34 mouse cellular contexts compared by ENCODE assay signal in genomic region chr3:153897216-153897615, GRCm38 (mm10). TPM values are rescaled to one million over a fixed set of nuclear protein-coding genes. Genes with fewer than 3 reads are reported as not detected.
A peak's percentile ranks its signal among the peaks of the same experiment; 100 is the strongest.
DNase-seq lines count a peak whose midpoint lies in the region; ATAC-seq and TF ChIP-seq lines count a peak whose summit lies in the region.
"Had no signal": no experiment of that assay in that cellular context is flagged by ENCODE, and none has a peak within 500 bp of the region (broad histone marks: within the 10 kb centered on the region; RNA-seq: fewer than 3 reads in every experiment).

No protein-coding gene starts in this region.

- no peaks in the 10 kb centered on the region for H3K36me3 ChIP-seq in thymus, adult 2 months (ENCODE audit: control insufficient read depth, insufficient read depth, low read length)
- H3K36me3 ChIP-seq in midbrain, embryonic 16.5 days (ENCODE audit: control insufficient read depth, insufficient read depth, low read length) = no peaks in the 10 kb centered on the region
- H3K36me3 ChIP-seq in heart, embryonic 10.5 days = no peaks in the 10 kb centered on the region
- H3K36me3 ChIP-seq: embryonic facial prominence, embryonic 13.5 days; heart, embryonic 12.5 days; liver, embryonic 13.5 days; midbrain, embryonic 10.5 days had no signal

- H3K27ac ChIP-seq in thymus, adult 2 months (ENCODE audit: control insufficient read depth, insufficient read depth, low read length) = no peak overlapping the region
- no peak overlapping the region for H3K27ac ChIP-seq in midbrain, embryonic 16.5 days (ENCODE audit: low read length)
- no peak overlapping the region for H3K27ac ChIP-seq in heart, embryonic 10.5 days
- H3K27ac ChIP-seq: embryonic facial prominence, embryonic 13.5 days; layer of hippocampus, adult 2 months; liver, embryonic 13.5 days; midbrain, embryonic 10.5 days had no signal

- no peak for TF ChIP-seq POLR2A in thymus, adult 2 months (IDR thresholded peaks at IDR 0.05; ENCODE audit: control insufficient read depth, extremely low read depth, insufficient read depth, low read length, poor library complexity)

- no peaks in the 10 kb centered on the region for H3K9me3 ChIP-seq in midbrain, embryonic 16.5 days (replicated peaks; ENCODE audit: control insufficient read depth, low read length, poor library complexity, severe bottlenecking)
- H3K9me3 ChIP-seq in heart, embryonic 10.5 days = no peaks in the 10 kb centered on the region
- H3K9me3 ChIP-seq: embryonic facial prominence, embryonic 13.5 days; heart, embryonic 12.5 days; liver, embryonic 13.5 days; midbrain, embryonic 10.5 days had no signal

- H3K4me2 ChIP-seq in midbrain, embryonic 16.5 days (ENCODE audit: low read length) = no peak overlapping the region
- H3K4me2 ChIP-seq: embryonic facial prominence, embryonic 13.5 days; heart, embryonic 12.5 days; liver, embryonic 13.5 days had no signal

- ATAC-seq in hematopoietic stem cell, adult 5-6 weeks (replicated peaks in 1 of 2; ENCODE audit: insufficient read depth in 1 of 2, low FRiP score in 2 of 2, low TSS enrichment in 1 of 2, low read depth in 1 of 2, poor library complexity in 2 of 2, severe bottlenecking in 2 of 2) = peak; percentile 46 to 52; a peak in 3 of 4 replicates
- ATAC-seq in midbrain, embryonic 16.5 days = no peak
- ATAC-seq: forebrain, postnatal 0 days; hindbrain, embryonic 16.5 days; lung, postnatal 0 days; Patski had no signal

- no peak for TF ChIP-seq CTCF in thymus, adult 2 months (IDR thresholded peaks at IDR 0.05; ENCODE audit: borderline replicate concordance, control insufficient read depth, extremely low read depth, insufficient read depth, low read length, poor library complexity)

- no peaks in the 10 kb centered on the region for H3K27me3 ChIP-seq in thymus, adult 2 months (ENCODE audit: control insufficient read depth, insufficient read depth, low read length)
- no peaks in the 10 kb centered on the region for H3K27me3 ChIP-seq in midbrain, embryonic 16.5 days (ENCODE audit: control insufficient read depth, insufficient read depth, low read depth, low read length)
- H3K27me3 ChIP-seq in heart, embryonic 10.5 days (ENCODE audit: insufficient read depth, poor library complexity, severe bottlenecking) = no peaks in the 10 kb centered on the region
- H3K27me3 ChIP-seq: embryonic facial prominence, embryonic 13.5 days; heart, embryonic 12.5 days; liver, embryonic 13.5 days; Patski had no signal

- 17% methylated on average over 6 of the region's 6 CpGs for WGBS in thymus, adult 2 months
- WGBS in midbrain, embryonic 16.5 days = 76% methylated on average over 6 of the region's 6 CpGs
- WGBS in heart, embryonic 10.5 days = 57% methylated on average over 6 of the region's 6 CpGs

- DNase-seq in T-cell, adult 2 months (ENCODE audit: low spot score) = peak; percentile 17
- peak; percentile 36 for DNase-seq in thymus, adult 2 months
- DNase-seq in thymus, postnatal 36 days = peak; percentile 37 to 55
- DNase-seq in embryo, embryonic 9.5 days (ENCODE audit: extremely low spot score) = no peak
- DNase-seq in heart, embryonic 10.5 days (ENCODE audit: low spot score) = no peak
- no peak for DNase-seq in retina, postnatal 1 day
- DNase-seq: adrenal gland, postnatal 36 days; cerebellum, adult 2 months; cerebellum, postnatal 25 days; forebrain, postnatal 0 days; heart, postnatal 4 days; kidney, adult 2 months; kidney, postnatal 36 days; liver, embryonic 13.5 days; lung, adult 18-20 months; lung, postnatal 4 days; right cerebral cortex, postnatal 14 days had no signal

- peaks cover 27% of the 10 kb centered on the region for H3K4me1 ChIP-seq in thymus, adult 2 months (replicated peaks; ENCODE audit: control insufficient read depth, insufficient read depth, low read length)
- no peaks in the 10 kb centered on the region for H3K4me1 ChIP-seq in midbrain, embryonic 16.5 days (ENCODE audit: control insufficient read depth, insufficient read depth, low read length)
- H3K4me1 ChIP-seq in heart, embryonic 10.5 days = no peaks in the 10 kb centered on the region
- H3K4me1 ChIP-seq: embryonic facial prominence, embryonic 13.5 days; midbrain, embryonic 10.5 days had no signal

- H3K4me3 ChIP-seq in thymus, adult 2 months (ENCODE audit: control insufficient read depth, insufficient read depth, low read length) = no peak overlapping the region
- H3K4me3 ChIP-seq in midbrain, embryonic 16.5 days (ENCODE audit: low read depth, low read length) = no peak overlapping the region
- H3K4me3 ChIP-seq in heart, embryonic 10.5 days = no peak overlapping the region
- H3K4me3 ChIP-seq: embryonic facial prominence, embryonic 13.5 days; erythroblast, embryonic 14.5 days; heart, embryonic 12.5 days; layer of hippocampus, adult 2 months; liver, embryonic 13.5 days; midbrain, embryonic 10.5 days; myocyte had no signal

- no peak overlapping the region for H3K9ac ChIP-seq in midbrain, embryonic 16.5 days (ENCODE audit: low read depth, low read length)
- H3K9ac ChIP-seq: embryonic facial prominence, embryonic 13.5 days; forebrain, postnatal 0 days; heart, embryonic 12.5 days; liver, embryonic 13.5 days had no signal

RNA-seq across cellular contexts. Expression of gene Msh4, which starts 8.7 kb away (rescaled TPM):
- 0.20 and 0.44 TPM in 2 replicates for total RNA-seq in hematopoietic stem cell, adult 5-6 weeks (2017)
- 0.18 and 0.23 TPM in 2 replicates for polyA plus RNA-seq in thymus, adult 2 months (2012; rRNA removed)
- 0.15 and 0.32 TPM in 2 replicates for polyA plus RNA-seq in midbrain, embryonic 16.5 days (2015; fragmentation: Nextera tagmentation; extraction: Ambion mirVana)
- 0.09 and 0.11 TPM in 2 replicates for polyA plus RNA-seq in heart, embryonic 10.5 days (2016; fragmentation: Nextera tagmentation; extraction: Ambion mirVana)
- total RNA-seq: adrenal gland, adult 18-20 months had no signal
- polyA plus RNA-seq: erythroblast, embryonic 14.5 days had no signal

RNA-seq across cellular contexts. Expression of gene Rabggtb, which starts 15.6 kb away (rescaled TPM):
- 138 and 151 TPM in 2 replicates for total RNA-seq in hematopoietic stem cell, adult 5-6 weeks (2017)
- 67.2 and 81.7 TPM in 2 replicates for polyA plus RNA-seq in thymus, adult 2 months (2012; rRNA removed)
- polyA plus RNA-seq in midbrain, embryonic 16.5 days (2015; fragmentation: Nextera tagmentation; extraction: Ambion mirVana) = 49.3 and 56.5 TPM in 2 replicates
- polyA plus RNA-seq in heart, embryonic 10.5 days (2016; fragmentation: Nextera tagmentation; extraction: Ambion mirVana) = 56.8 and 57.2 TPM in 2 replicates

RNA-seq across cellular contexts. Expression of gene Acadm, which starts 47.2 kb away (rescaled TPM):
- total RNA-seq in hematopoietic stem cell, adult 5-6 weeks (2017) = 359 and 587 TPM in 2 replicates
- 53.6 and 69.1 TPM in 2 replicates for polyA plus RNA-seq in thymus, adult 2 months (2012; rRNA removed)
- 56.7 and 65.6 TPM in 2 replicates for polyA plus RNA-seq in midbrain, embryonic 16.5 days (2015; fragmentation: Nextera tagmentation; extraction: Ambion mirVana)
- polyA plus RNA-seq in heart, embryonic 10.5 days (2016; fragmentation: Nextera tagmentation; extraction: Ambion mirVana) = 91.2 and 141 TPM in 2 replicates

RNA-seq across cellular contexts. Expression of gene Asb17, which starts 53.2 kb away (rescaled TPM):
- not detected in 2 replicates for total RNA-seq in hematopoietic stem cell, adult 5-6 weeks (2017)
- not detected in 2 replicates for polyA plus RNA-seq in thymus, adult 2 months (2012; rRNA removed)
- polyA plus RNA-seq in midbrain, embryonic 16.5 days (2015; fragmentation: Nextera tagmentation; extraction: Ambion mirVana) = 0.09 TPM in 1 of 2 replicates, not detected in the other
- 1.0 and 2.0 TPM in 2 replicates for polyA plus RNA-seq in heart, embryonic 10.5 days (2016; fragmentation: Nextera tagmentation; extraction: Ambion mirVana)
- total RNA-seq: adrenal gland, adult 18-20 months; adrenal gland, postnatal 36 days; forebrain, postnatal 0 days; heart, postnatal 4 days; layer of hippocampus, adult 2 months; layer of hippocampus, postnatal 14 days; left cerebral cortex, adult 8-10 months; left cerebral cortex, postnatal 36 days had no signal
- polyA plus RNA-seq: cerebellum, adult 2 months; erythroblast, embryonic 14.5 days; forebrain, postnatal 0 days; intestine, embryonic 14.5 days; lung, postnatal 0 days; myocyte; small intestine, adult 2 months had no signal

Comparison
In these comparisons a context has a peak if more than half of its experiments do, and no peak if none do; other contexts are left out.
1. DNase-seq: peak in T-cell, adult 2 months (single experiment), thymus, adult 2 months (single experiment) and thymus, postnatal 36 days (2 of 2); none in embryo, embryonic 9.5 days (single experiment), heart, embryonic 10.5 days (single experiment) and retina, postnatal 1 day (single experiment).